Mouse (Mus musculus) CD4-positive, CD25-positive, alpha-beta regulatory T cell (primary cell): ENCODE measurements around the gene Dennd5a. TPM values are rescaled to one million over a fixed set of nuclear protein-coding genes. Genes with fewer than 3 reads are reported as not detected.

ENCODE experiments used
- polyA plus RNA-seq: library from polyadenylated mRNA; unstranded; fragments of 100-300 nt; shearing (Covaris generic); gene quantifications from one replicate; pipeline ENCODE4 v1.2.1, GENCODE M21; 2017

The Dennd5a gene
- polyA plus RNA-seq, result 36.0 TPM

GRCm38 (mm10) chr7:109959716-109960612 lies at the start of gene Dennd5a:
TSS of gene Dennd5a (minus strand) at chr7:109960470.

GRCm38 (mm10) chr7:109986775-109987174 lies 26.5 kb upstream of the Dennd5a start, which contains the start of gene Tmem41b:
TSS of gene Tmem41b (minus strand) at chr7:109986929.

GRCm38 (mm10) chr7:109865370-109866229 lies 94.7 kb downstream of the Dennd5a start, which contains the start of gene Scube2:
TSS of gene Scube2 (minus strand) at chr7:109865679.

Other genes with a start within 250 kb of the Dennd5a start
- gene BC051019, start 236.6 kb downstream of the Dennd5a start, polyA plus RNA-seq, result not detected
- 0.61 TPM for gene Ascl3, start 228.7 kb downstream of the Dennd5a start, polyA plus RNA-seq
- gene Tmem9b, start 207.6 kb downstream of the Dennd5a start, polyA plus RNA-seq, result 129 TPM
- 0.51 TPM for gene Nrip3, start 178.4 kb downstream of the Dennd5a start, polyA plus RNA-seq
- gene Scube2, start 94.8 kb downstream of the Dennd5a start, polyA plus RNA-seq, result not detected
- 51.6 TPM for gene Tmem41b, start 26.5 kb upstream of the Dennd5a start, polyA plus RNA-seq
- gene Ipo7, start 57.8 kb upstream of the Dennd5a start, polyA plus RNA-seq, result 24.8 TPM
- 42.8 TPM for gene Zfp143, start 100.7 kb upstream of the Dennd5a start, polyA plus RNA-seq
- gene Wee1, start 161.6 kb upstream of the Dennd5a start, polyA plus RNA-seq, result 6.3 TPM